Mouse (Mus musculus) spleen, adult 2 months (tissue): Measurements from ENCODE around the gene Capn1.

Source experiments
- CTCF ChIP-seq: fragments of 200-500 bp; IDR thresholded peaks from 2 replicates; pipeline ENCODE4 v1.5.1; 2011; ENCODE audit warnings: mild to moderate bottlenecking, inconsistent platforms; ENCODE audit not compliant: insufficient read depth, insufficient read length, insufficient replicate concordance; ENCODE audit errors: extremely low read depth
- POLR2A ChIP-seq: fragments of 200-500 bp; IDR thresholded peaks from 2 replicates; pipeline ENCODE4 v1.6.1; 2011; ENCODE audit warnings: low read depth, low read length, inconsistent platforms

- no peak for TF ChIP-seq CTCF
- TF ChIP-seq POLR2A, result no peak
Observed at GRCm38 (mm10) chr19:5990033-5990432, 25.7 kb downstream of the Capn1 start.
